Mouse (Mus musculus) midbrain, embryonic 12.5 days (tissue): ENCODE measurements around the gene Dnajc4. TPM values are rescaled to one million over a fixed set of nuclear protein-coding genes. Genes with fewer than 3 reads are reported as not detected.

Source experiments
- ATAC-seq: fragments of 200-750 bp; cut with Nextera tagmentation; 2 replicates; pipeline ENCODE4 v1.8.0; 2017; ENCODE audit warnings: low read depth, moderate TSS enrichment, moderate library complexity; ENCODE audit not compliant: low FRiP score
- H3K27ac ChIP-seq: fragments of 300-500 bp; sonication (generic); replicated peaks from 2 replicates; pipeline ENCODE4 v1.5.1; 2016; ENCODE audit warnings: mild to moderate bottlenecking
- H3K27me3 ChIP-seq: fragments of 300-500 bp; sonication (generic); 2 replicates; pipeline ENCODE4 v1.6.1; 2016; ENCODE audit warnings: mild to moderate bottlenecking
- H3K36me3 ChIP-seq: fragments of 300-500 bp; sonication (generic); 2 replicates; pipeline ENCODE4 v1.6.1; 2016
- H3K4me1 ChIP-seq: fragments of 300-500 bp; sonication (generic); 2 replicates; pipeline ENCODE4 v1.6.1; 2016
- H3K4me2 ChIP-seq: fragments of 300-500 bp; sonication (generic); replicated peaks from 2 replicates; pipeline ENCODE4 v1.6.1; 2016; ENCODE audit warnings: mild to moderate bottlenecking, moderate library complexity
- H3K4me3 ChIP-seq: fragments of 300-500 bp; sonication (generic); 2 replicates; pipeline ENCODE4 v1.5.1; 2016; ENCODE audit warnings: mild to moderate bottlenecking
- H3K9ac ChIP-seq: fragments of 300-500 bp; sonication (generic); replicated peaks from 2 replicates; pipeline ENCODE4 v1.6.1; 2016; ENCODE audit warnings: mild to moderate bottlenecking, moderate library complexity
- H3K9me3 ChIP-seq: fragments of 300-500 bp; sonication (generic); 2 replicates; pipeline ENCODE4 v1.6.1; 2016; ENCODE audit warnings: mild to moderate bottlenecking
- WGBS: fragments of 180-500 bp; shearing (Covaris S2); methylation state at CpG from one replicate; pipeline ENCODE4 v1.1.7; 2016; 5-methylcytosine and 5-hydroxymethylcytosine counted together
- polyA plus RNA-seq: library from polyadenylated mRNA; unstranded; fragments of >200 nt; fragmentation: Nextera tagmentation; extraction: Ambion mirVana; gene quantifications from 2 replicates; pipeline ENCODE4 v1.2.1, GENCODE M21; 2016

Gene Dnajc4
- polyA plus RNA-seq, 1 experiment from 2014 or later, result 21.2 TPM

DNA sequence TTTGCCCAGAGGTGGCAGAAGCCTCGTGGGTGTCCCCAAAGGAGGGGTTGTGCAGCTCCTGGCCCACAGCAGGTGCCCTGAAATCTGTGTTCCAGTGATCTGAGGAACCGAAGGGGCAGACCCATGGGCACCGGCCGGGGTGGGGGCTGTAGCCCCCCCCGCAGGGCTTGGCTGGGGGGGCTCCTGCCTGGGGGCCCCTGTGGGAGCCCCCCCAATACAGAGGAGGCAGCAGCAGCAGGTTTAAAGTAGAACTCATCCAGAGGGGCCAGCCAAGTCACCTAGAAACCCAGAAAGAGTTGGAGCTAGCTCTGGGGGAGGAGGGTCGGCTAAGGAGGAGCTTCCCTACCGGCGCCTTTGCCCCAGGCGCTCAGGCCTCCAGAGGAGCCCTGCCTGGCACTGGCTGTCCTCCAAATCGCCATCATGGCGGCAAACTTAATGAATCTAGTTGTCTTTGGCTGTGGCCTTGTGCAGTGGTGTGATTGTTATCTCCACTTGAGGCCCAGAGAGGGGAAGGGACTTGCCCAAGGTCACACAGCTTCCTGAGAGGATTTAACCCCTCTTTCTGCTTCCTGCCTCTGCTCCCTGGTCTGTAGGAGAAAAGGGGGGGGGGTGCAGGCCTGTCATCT lies 21.8 kb downstream of the Dnajc4 start:
- Histone ChIP-seq H3K36me3 (no peaks in the 10 kb centered on the region), H3K4me2 (peak overlapping the region; percentile 53; the same call in 1 of the 2 replicates), H3K27ac (no peak overlapping the region), H3K4me1 (peaks cover 28% of the 10 kb centered on the region), H3K27me3 (peaks cover 57% of the 10 kb centered on the region), H3K9me3 (no peaks in the 10 kb centered on the region), H3K9ac (no peak overlapping the region), H3K4me3 (peak overlapping the region; percentile 44)
- no peak for ATAC-seq
- 21% methylated on average over 11 of the region's 11 CpGs for WGBS

- H3K36me3 ChIP-seq, result no peaks in the 10 kb centered on the region
- no peak overlapping the region for H3K27ac ChIP-seq
- peak overlapping the region; percentile 53 for H3K4me2 ChIP-seq
- H3K4me1 ChIP-seq, result peaks cover 28% of the 10 kb centered on the region
- H3K27me3 ChIP-seq, result peaks cover 57% of the 10 kb centered on the region
- WGBS, result 1% methylated on average over 55 of the region's 55 CpGs
- H3K9ac ChIP-seq, result peak overlapping the region; percentile 31; the same call in 1 of the 2 replicates
- H3K4me3 ChIP-seq, result peak overlapping the region; percentile 44
- no peaks in the 10 kb centered on the region for H3K9me3 ChIP-seq
- ATAC-seq, result 0 out of 2 replicates have a peak, but pooled peaks have one; percentile 25
These were observed 22.5 kb downstream of the Dnajc4 start for GRCm38 (mm10) chr19:6969665-6970381.

GRCm38 (mm10) chr19:6969291-6969664 lies 23.1 kb downstream of the Dnajc4 start:
- peaks cover 57% of the 10 kb centered on the region for H3K27me3 ChIP-seq
- H3K4me2 ChIP-seq, result peak overlapping the region; percentile 53
- H3K36me3 ChIP-seq, result 0 out of 2 replicates have a peak, but pooled peaks cover 2% of the 10 kb centered on the region
- H3K27ac ChIP-seq, result no peak overlapping the region
- H3K4me1 ChIP-seq, result peaks cover 28% of the 10 kb centered on the region
- peak overlapping the region; percentile 31; the same call in 1 of the 2 replicates for H3K9ac ChIP-seq
- ATAC-seq, result no peak
- no peaks in the 10 kb centered on the region for H3K9me3 ChIP-seq
- peak overlapping the region; percentile 44 for H3K4me3 ChIP-seq
- WGBS, result under 1% methylated on average over 20 of the region's 20 CpGs

DNA sequence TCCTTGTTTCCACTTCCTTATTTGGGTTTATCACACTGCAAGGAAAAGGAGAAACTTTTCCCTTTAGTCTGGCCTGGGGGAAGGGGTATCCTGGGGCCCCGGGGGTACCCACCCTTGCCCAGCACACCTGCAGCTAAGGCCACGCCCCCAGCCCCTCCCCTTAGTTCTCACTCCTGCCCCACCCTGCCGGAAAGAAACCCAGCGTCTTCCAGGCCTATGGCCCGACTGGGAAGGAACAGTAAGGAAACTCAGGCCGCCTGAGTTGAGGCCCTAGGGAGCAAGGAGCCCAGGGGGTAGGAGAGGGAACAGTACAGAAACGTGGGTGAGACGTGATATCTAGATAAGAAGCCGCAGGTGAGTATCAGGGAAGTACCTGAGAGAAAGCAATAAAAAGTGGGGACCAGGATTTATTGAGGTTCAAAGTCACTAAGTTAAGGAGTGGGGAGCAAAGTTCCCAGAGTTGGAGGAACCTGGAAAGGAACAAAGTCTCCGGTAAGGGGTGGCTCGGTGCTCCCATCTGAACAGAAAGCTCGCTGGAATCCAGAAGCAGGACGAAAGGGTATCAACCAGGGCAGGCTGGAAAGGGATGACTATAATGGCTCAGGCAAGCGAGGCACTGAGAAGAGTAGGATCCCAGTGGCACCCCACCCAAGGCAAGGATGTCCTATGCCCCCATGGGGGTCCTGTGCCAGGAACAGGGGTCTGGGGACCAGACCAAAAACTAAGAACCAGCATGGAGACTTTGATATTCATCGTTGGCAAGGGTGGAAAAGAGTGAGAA lies 23.7 kb downstream of the Dnajc4 start:
- 15% methylated on average over 15 of the region's 15 CpGs for WGBS
- no peaks in the 10 kb centered on the region for H3K9me3 ChIP-seq
- peak overlapping the region; percentile 53 for H3K4me2 ChIP-seq
- H3K4me3 ChIP-seq, result peak overlapping the region; percentile 44
- no peak overlapping the region for H3K27ac ChIP-seq
- ATAC-seq, result no peak
- peaks cover 23% of the 10 kb centered on the region for H3K4me1 ChIP-seq
- no peak overlapping the region for H3K9ac ChIP-seq
- H3K27me3 ChIP-seq, result peaks cover 57% of the 10 kb centered on the region
- H3K36me3 ChIP-seq, result 0 out of 2 replicates have a peak, but pooled peaks cover 3% of the 10 kb centered on the region

DNA sequence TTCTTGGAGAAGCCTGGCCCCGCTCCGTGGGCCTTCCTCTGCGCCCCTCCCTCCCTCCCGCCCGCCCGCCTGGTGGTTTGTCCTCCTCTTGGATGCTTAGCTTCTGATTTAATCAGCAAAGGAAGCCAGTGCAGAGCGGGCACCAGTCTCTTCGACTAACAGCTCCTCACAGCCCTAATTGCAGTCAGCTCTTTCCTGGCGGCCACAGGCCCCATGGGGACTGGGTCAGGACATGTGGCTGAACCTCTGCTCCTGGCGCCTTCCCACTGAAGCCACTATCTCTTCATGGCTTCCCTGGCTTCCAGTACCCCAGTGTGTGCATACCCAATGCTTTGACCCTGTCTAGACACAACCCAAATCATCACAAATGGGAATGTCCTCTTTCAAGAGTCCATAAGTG lies 35.9 kb downstream of the Dnajc4 start:
- Histone ChIP-seq H3K27ac (no peak overlapping the region), H3K4me2 (no peak overlapping the region), H3K36me3 (peaks cover 17% of the 10 kb centered on the region), H3K4me1 (peaks cover 13% of the 10 kb centered on the region), H3K27me3 (no peaks in the 10 kb centered on the region), H3K4me3 (no peak overlapping the region), H3K9ac (no peak overlapping the region), H3K9me3 (no peaks in the 10 kb centered on the region)
- WGBS, result 79% methylated on average over 10 of the region's 10 CpGs
- ATAC-seq, result no peak

DNA sequence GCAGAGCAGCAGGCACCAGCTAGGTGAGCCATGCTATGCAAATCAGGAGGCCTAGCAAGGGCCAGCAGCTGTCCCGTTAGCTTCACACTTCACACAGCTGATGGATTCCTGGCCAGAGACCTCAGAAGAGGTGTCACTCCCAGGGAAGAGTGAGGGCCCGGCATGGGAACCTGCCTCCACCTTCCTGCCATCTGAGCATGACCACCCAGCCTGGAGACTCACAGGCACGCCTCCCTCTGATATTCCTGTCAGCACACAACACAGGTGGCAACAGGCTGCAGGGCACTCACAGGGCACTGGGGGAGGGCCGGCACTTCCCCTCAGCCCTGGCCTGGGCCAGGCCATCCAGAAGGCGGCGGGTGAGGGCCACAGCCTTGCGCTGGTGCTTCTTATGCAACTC lies 36.9 kb downstream of the Dnajc4 start:
- H3K27me3 ChIP-seq, result no peaks in the 10 kb centered on the region
- H3K9me3 ChIP-seq, result no peaks in the 10 kb centered on the region
- no peak overlapping the region for H3K27ac ChIP-seq
- peaks cover 14% of the 10 kb centered on the region for H3K4me1 ChIP-seq
- WGBS, result 88% methylated on average over 7 of the region's 7 CpGs
- H3K36me3 ChIP-seq, result peaks cover 15% of the 10 kb centered on the region
- H3K4me3 ChIP-seq, result no peak overlapping the region
- H3K9ac ChIP-seq, result no peak overlapping the region
- H3K4me2 ChIP-seq, result no peak overlapping the region
- no peak for ATAC-seq

DNA sequence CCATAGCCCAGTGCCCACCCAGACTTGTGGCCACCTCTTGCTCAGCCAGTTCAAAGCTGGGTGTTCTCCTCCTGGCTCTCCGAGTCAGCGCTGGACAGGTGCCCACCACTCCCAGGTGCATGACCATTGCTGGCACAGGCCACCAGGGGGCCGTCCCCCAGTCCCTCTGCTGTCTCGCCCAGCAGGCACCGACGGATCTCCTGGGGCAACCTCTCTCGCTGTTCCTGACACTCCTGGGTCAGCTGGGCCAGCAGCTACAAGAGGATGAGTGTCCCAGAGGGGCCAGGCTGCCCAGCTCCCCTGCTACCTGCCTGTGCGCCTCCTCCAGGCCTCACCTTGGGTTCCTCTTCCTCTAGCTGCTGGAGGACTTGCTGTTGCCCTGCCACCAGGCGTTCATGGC lies 38.3 kb downstream of the Dnajc4 start:
- no peaks in the 10 kb centered on the region for H3K27me3 ChIP-seq
- no peak for ATAC-seq
- H3K9ac ChIP-seq, result no peak overlapping the region
- H3K9me3 ChIP-seq, result no peaks in the 10 kb centered on the region
- WGBS, result 54% methylated on average over 9 of the region's 9 CpGs
- H3K36me3 ChIP-seq, result peaks cover 7% of the 10 kb centered on the region
- peaks cover 23% of the 10 kb centered on the region for H3K4me1 ChIP-seq
- no peak overlapping the region for H3K4me3 ChIP-seq
- H3K27ac ChIP-seq, result no peak overlapping the region
- no peak overlapping the region for H3K4me2 ChIP-seq

DNA sequence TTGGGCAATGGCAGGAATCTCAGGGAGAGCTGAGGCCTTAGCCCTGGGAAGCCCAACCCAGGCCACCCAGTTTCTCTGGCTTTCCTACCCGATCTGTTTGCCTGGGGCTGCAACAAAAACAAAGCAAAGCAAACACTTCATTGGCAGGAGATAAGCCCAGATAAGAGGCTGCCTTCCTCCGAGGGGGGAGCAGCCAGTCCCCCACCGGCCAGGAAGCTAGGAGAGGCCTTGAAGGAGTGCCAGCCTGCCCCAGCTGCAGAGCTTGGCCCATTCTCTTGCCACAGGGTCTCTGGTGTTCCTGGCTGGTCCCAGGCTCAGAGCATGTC lies 39.7 kb downstream of the Dnajc4 start:
- no peak for ATAC-seq
- no peaks in the 10 kb centered on the region for H3K9me3 ChIP-seq
- peaks cover 23% of the 10 kb centered on the region for H3K4me1 ChIP-seq
- H3K4me2 ChIP-seq, result peak overlapping the region; percentile 83
- peak overlapping the region; percentile 56 for H3K9ac ChIP-seq
- peaks cover 7% of the 10 kb centered on the region for H3K36me3 ChIP-seq
- H3K27me3 ChIP-seq, result no peaks in the 10 kb centered on the region
- H3K4me3 ChIP-seq, result peak overlapping the region; percentile 60
- H3K27ac ChIP-seq, result peak overlapping the region; percentile 98; the same call in 1 of the 2 replicates
- 35% methylated on average over 3 of the region's 3 CpGs for WGBS

DNA sequence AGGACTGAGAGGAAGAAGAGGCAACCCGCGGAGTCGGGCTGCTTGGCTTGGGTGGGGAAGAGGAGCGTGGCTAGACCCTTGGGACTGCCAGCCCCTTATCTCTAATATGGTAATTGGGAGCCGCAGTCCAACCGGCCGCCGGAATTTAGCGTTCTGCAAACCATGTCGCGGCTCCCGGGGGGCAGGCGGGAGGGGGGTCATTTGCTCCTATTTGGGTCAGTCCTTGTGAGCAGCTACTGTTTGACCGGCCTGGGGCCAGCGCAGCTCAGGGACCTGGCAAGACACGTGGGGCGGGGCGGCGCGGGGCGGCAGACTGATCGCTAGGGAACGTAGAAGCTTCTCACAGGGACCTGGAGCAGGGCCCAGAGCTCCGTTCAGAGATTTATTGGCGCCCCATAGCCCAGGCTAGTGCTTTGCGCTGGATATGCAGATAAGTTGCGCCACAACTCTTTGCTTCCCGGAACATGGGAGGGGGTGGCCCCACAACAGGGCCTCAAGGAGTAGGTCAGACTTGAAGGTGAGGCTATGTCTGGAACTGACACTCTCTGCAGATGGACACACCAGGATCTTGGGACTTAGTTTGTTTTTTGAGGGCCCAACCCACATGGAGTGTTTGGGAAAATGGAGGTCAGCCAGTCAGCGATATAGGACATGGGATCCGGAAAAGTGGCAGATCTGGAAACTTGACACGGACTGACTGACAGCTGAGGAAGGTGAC lies 40.2 kb downstream of the Dnajc4 start:
- H3K27ac ChIP-seq, result peak overlapping the region; percentile 98
- peak; percentile 44 for ATAC-seq
- peak overlapping the region; percentile 60 for H3K4me3 ChIP-seq
- H3K27me3 ChIP-seq, result no peaks in the 10 kb centered on the region
- H3K4me1 ChIP-seq, result peaks cover 23% of the 10 kb centered on the region
- H3K4me2 ChIP-seq, result peak overlapping the region; percentile 83
- H3K9ac ChIP-seq, result peak overlapping the region; percentile 56
- no peaks in the 10 kb centered on the region for H3K9me3 ChIP-seq
- 3% methylated on average over 31 of the region's 31 CpGs for WGBS
- peaks cover 7% of the 10 kb centered on the region for H3K36me3 ChIP-seq

- H3K36me3 ChIP-seq, result peaks cover 7% of the 10 kb centered on the region
- H3K9me3 ChIP-seq, result no peaks in the 10 kb centered on the region
- peak overlapping the region; percentile 98 for H3K27ac ChIP-seq
- H3K4me2 ChIP-seq, result peak overlapping the region; percentile 83
- H3K4me1 ChIP-seq, result peaks cover 23% of the 10 kb centered on the region
- peak overlapping the region; percentile 56 for H3K9ac ChIP-seq
- 1% methylated on average over 35 of the region's 35 CpGs for WGBS
- peak overlapping the region; percentile 60 for H3K4me3 ChIP-seq
- ATAC-seq, result peak; percentile 77
- no peaks in the 10 kb centered on the region for H3K27me3 ChIP-seq
These were observed 40.9 kb downstream of the Dnajc4 start for GRCm38 (mm10) chr19:6951381-6951968.

GRCm38 (mm10) chr19:6950613-6951153 lies 41.7 kb downstream of the Dnajc4 start:
- Histone ChIP-seq H3K9me3 (no peaks in the 10 kb centered on the region), H3K27me3 (no peaks in the 10 kb centered on the region), H3K4me2 (peak overlapping the region; percentile 83), H3K4me1 (peaks cover 23% of the 10 kb centered on the region), H3K27ac (peak overlapping the region; percentile 98), H3K4me3 (peak overlapping the region; percentile 60), H3K36me3 (peaks cover 9% of the 10 kb centered on the region), H3K9ac (peak overlapping the region; percentile 56)
- peak; percentile 66 for ATAC-seq
- WGBS, result under 1% methylated on average over 28 of the region's 28 CpGs
